Mouse (Mus musculus) spleen, adult 18-20 months (tissue): ENCODE data around the gene Fgfr2.

Experiments
- DNase-seq, 2 experiments: peaks; one replicate each; pipeline ENCODE4 v3.0.0; 2022; ENCODE audit warnings: mixed read lengths in 2 of 2

Gene Fgfr2

GRCm38 (mm10) chr7:132882343-132882742 lies 240.8 kb downstream of the Fgfr2 start:
- DNase-seq = no peak

GRCm38 (mm10) chr7:132880276-132880675 lies 242.9 kb downstream of the Fgfr2 start:
- DNase-seq = no peak

- DNase-seq = no peak
These were observed 247.6 kb downstream of the Fgfr2 start for GRCm38 (mm10) chr7:132875391-132876086.

GRCm38 (mm10) chr7:132873043-132873442 lies 250.1 kb downstream of the Fgfr2 start:
- DNase-seq = no peak

- no peak for DNase-seq
These were observed 256.8 kb downstream of the Fgfr2 start for GRCm38 (mm10) chr7:132866316-132866715.

- peak; percentile 82 to 90 for DNase-seq
These were observed 263.9 kb downstream of the Fgfr2 start, which contains the start of gene Abraxas2 for GRCm38 (mm10) chr7:132859042-132859958. Gene Abraxas2, plus strand, starts transcription at chr7:132859225.

GRCm38 (mm10) chr7:132858043-132858608 lies 265.0 kb downstream of the Fgfr2 start:
- no peak for DNase-seq

GRCm38 (mm10) chr7:132856083-132856482 lies 267.1 kb downstream of the Fgfr2 start:
- DNase-seq = no peak

- no peak for DNase-seq
These were observed 269.2 kb downstream of the Fgfr2 start for GRCm38 (mm10) chr7:132853946-132854345.

GRCm38 (mm10) chr7:132853361-132853760 lies 269.8 kb downstream of the Fgfr2 start:
- DNase-seq = no peak

GRCm38 (mm10) chr7:132852173-132852844 lies 270.8 kb downstream of the Fgfr2 start, which contains the start of gene Eef1akmt2:
Gene Eef1akmt2, minus strand, starts transcription at chr7:132852673.
- peak; percentile 61 to 76 for DNase-seq

GRCm38 (mm10) chr7:132843152-132843551 lies 280.0 kb downstream of the Fgfr2 start:
- DNase-seq = no peak

- DNase-seq = no peak
These were observed 280.7 kb downstream of the Fgfr2 start for GRCm38 (mm10) chr7:132842455-132842854.

- DNase-seq = no peak
These were observed 281.9 kb downstream of the Fgfr2 start for GRCm38 (mm10) chr7:132841287-132841686.

- no peak for DNase-seq
These were observed 292.2 kb downstream of the Fgfr2 start for GRCm38 (mm10) chr7:132830955-132831354.

GRCm38 (mm10) chr7:132824346-132825022 lies 298.7 kb downstream of the Fgfr2 start:
- DNase-seq = no peak

- no peak for DNase-seq
These were observed 299.3 kb downstream of the Fgfr2 start for GRCm38 (mm10) chr7:132823832-132824231.

GRCm38 (mm10) chr7:132820692-132821091 lies 302.5 kb downstream of the Fgfr2 start:
- no peak for DNase-seq

- DNase-seq = no peak
These were observed 306.1 kb downstream of the Fgfr2 start for GRCm38 (mm10) chr7:132817056-132817455.

- no peak for DNase-seq
These were observed 306.6 kb downstream of the Fgfr2 start for GRCm38 (mm10) chr7:132816528-132816927.

GRCm38 (mm10) chr7:132815081-132815480 lies 308.1 kb downstream of the Fgfr2 start:
- DNase-seq = no peak

GRCm38 (mm10) chr7:132814089-132814450 lies 309.1 kb downstream of the Fgfr2 start:
- DNase-seq = no peak
